Comparison of ENCODE assay signal across 15 mouse cellular contexts in the genomic region with DNA sequence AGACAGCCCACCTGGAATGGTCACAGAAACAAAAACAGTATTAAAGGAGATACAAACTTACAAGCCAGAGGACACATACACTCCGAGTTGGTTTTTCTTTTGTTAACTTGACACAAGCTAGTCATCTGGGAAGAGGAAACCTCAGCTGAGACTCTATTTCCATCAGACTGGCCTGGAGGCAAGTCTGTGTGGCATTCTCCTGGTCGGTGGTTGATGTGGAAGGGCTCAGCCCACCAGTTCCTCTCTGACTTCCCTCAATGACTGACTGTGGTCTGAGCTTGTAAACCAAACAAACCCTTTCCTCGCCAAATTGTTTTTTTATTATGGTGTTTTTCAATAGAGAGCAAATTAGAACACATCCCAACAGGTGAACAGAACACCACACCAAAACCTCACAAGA.
"Had no signal": no experiment of that assay in that cellular context is flagged by ENCODE, and none has a peak within 500 bp of the region (broad histone marks: within the 10 kb centered on the region; RNA-seq: fewer than 3 reads in every experiment).

No protein-coding gene starts in this region.

- ATAC-seq: hindbrain, postnatal 0 days; intestine, embryonic 16.5 days; liver, embryonic 12.5 days had no signal

- DNase-seq: gastrocnemius, adult 2 months; gastrocnemius, postnatal 10 days; gastrocnemius, postnatal 25 days; heart, adult 2 months; heart, postnatal 4 days; kidney, adult 11 months; kidney, adult 2 months; kidney, postnatal 10 days; kidney, postnatal 25 days; layer of hippocampus, adult 9-11 months; layer of hippocampus, postnatal 36 days; left cerebral cortex, postnatal 4 days had no signal
